Mouse (Mus musculus) thymus, adult 2 months (tissue): ENCODE measurements around the gene Ncr1. TPM values are rescaled to one million over a fixed set of nuclear protein-coding genes. Genes with fewer than 3 reads are reported as not detected.
"Not testable (repeated sequence)": the region's sequence is repeated elsewhere in the genome, so short reads cannot be mapped to it uniquely, and the experiment has no call there.

Experiments
- DNase-seq: peaks from one replicate; pipeline ENCODE4 v3.0.0; 2021
- H3K27ac ChIP-seq: fragments of 200-500 bp; 2 replicates; pipeline ENCODE4 v1.5.1; 2012; ENCODE audit warnings: low read length, control low read depth; ENCODE audit not compliant: control insufficient read depth, insufficient read depth
- H3K27me3 ChIP-seq: fragments of 200-500 bp; 2 replicates; pipeline ENCODE4 v1.6.1; 2012; ENCODE audit warnings: mild to moderate bottlenecking, low read length, moderate library complexity, mixed read lengths; ENCODE audit not compliant: control insufficient read depth, insufficient read depth
- H3K36me3 ChIP-seq: fragments of 200-500 bp; 2 replicates; pipeline ENCODE4 v1.6.1; 2012; ENCODE audit warnings: mild to moderate bottlenecking, low read length, moderate library complexity; ENCODE audit not compliant: control insufficient read depth, insufficient read depth
- H3K4me1 ChIP-seq: fragments of 200-500 bp; replicated peaks from 2 replicates; pipeline ENCODE4 v1.6.1; 2012; ENCODE audit warnings: low read length; ENCODE audit not compliant: control insufficient read depth, insufficient read depth
- H3K4me3 ChIP-seq: fragments of 200-500 bp; 2 replicates; pipeline ENCODE4 v1.5.1; 2012; ENCODE audit warnings: mild to moderate bottlenecking, low read length, control low read depth, moderate library complexity; ENCODE audit not compliant: control insufficient read depth, insufficient read depth
- CTCF ChIP-seq: fragments of 200-500 bp; IDR thresholded peaks from 2 replicates; pipeline ENCODE4 v1.5.1; 2012; ENCODE audit warnings: mild to moderate bottlenecking, control low read depth, low read length, moderate library complexity, borderline replicate concordance; ENCODE audit not compliant: control insufficient read depth, poor library complexity, insufficient read depth; ENCODE audit errors: extremely low read depth
- POLR2A ChIP-seq: fragments of 200-500 bp; IDR thresholded peaks from 2 replicates; pipeline ENCODE4 v1.6.1; 2012; ENCODE audit warnings: mild to moderate bottlenecking, low read length, control low read depth, moderate library complexity; ENCODE audit not compliant: control insufficient read depth, poor library complexity, insufficient read depth; ENCODE audit errors: extremely low read depth
- WGBS: fragments of 180-500 bp; shearing (Covaris S2); methylation state at CpG from one replicate; pipeline ENCODE4 v1.1.7; 2018; 5-methylcytosine and 5-hydroxymethylcytosine counted together
- polyA plus RNA-seq: library from polyadenylated mRNA; depleted of rRNA; stranded (reverse); fragments of >200 nt; gene quantifications from 2 replicates; pipeline ENCODE4 v1.2.3, GENCODE M21; 2012; rRNA removed

Ncr1 gene
- polyA plus RNA-seq = 0.22 and 0.57 TPM in 2 replicates

- Histone ChIP-seq H3K27ac (no peak within 1 kb of the TSS), H3K36me3 (no peaks in the 10 kb centered on the region), H3K4me1 (no peaks in the 10 kb centered on the region), H3K4me3 (no peak within 1 kb of the TSS), H3K27me3 (no peaks in the 10 kb centered on the region)
- DNase-seq = no peak
- TF ChIP-seq CTCF = no peak
- no peak for TF ChIP-seq POLR2A
Measured at GRCm38 (mm10) chr7:4337509-4337908, at the start of gene Ncr1. Ncr1 (plus strand) TSS chr7:4337724.

GRCm38 (mm10) chr7:4292638-4293037 is 44.9 kb upstream of the Ncr1 start:
- WGBS = 82% methylated on average over 5 of the region's 5 CpGs
- no peaks in the 10 kb centered on the region for H3K27me3 ChIP-seq
- H3K27ac ChIP-seq = no peak overlapping the region
- H3K4me3 ChIP-seq = no peak overlapping the region
- no peaks in the 10 kb centered on the region for H3K4me1 ChIP-seq
- no peaks in the 10 kb centered on the region for H3K36me3 ChIP-seq
- TF ChIP-seq CTCF (no peak), POLR2A (no peak)
- no peak for DNase-seq

GRCm38 (mm10) chr7:4297189-4297588 is 40.3 kb upstream of the Ncr1 start:
- Histone ChIP-seq H3K4me3 (no peak overlapping the region), H3K36me3 (no peaks in the 10 kb centered on the region), H3K4me1 (no peaks in the 10 kb centered on the region), H3K27me3 (no peaks in the 10 kb centered on the region), H3K27ac (no peak overlapping the region)
- WGBS = 26% methylated on average over 1 of the region's 1 CpGs
- DNase-seq = peak; percentile 13
- TF ChIP-seq POLR2A (no peak), CTCF (no peak)

- TF ChIP-seq CTCF (no peak), POLR2A (no peak)
- H3K4me1 ChIP-seq = no peaks in the 10 kb centered on the region
- H3K36me3 ChIP-seq = no peaks in the 10 kb centered on the region
- H3K4me3 ChIP-seq = no peak overlapping the region
- H3K27me3 ChIP-seq = no peaks in the 10 kb centered on the region
- DNase-seq = no peak
- no peak overlapping the region for H3K27ac ChIP-seq
Measured at GRCm38 (mm10) chr7:4300166-4300565, 37.4 kb upstream of the Ncr1 start.

- no peak overlapping the region for H3K27ac ChIP-seq
- TF ChIP-seq POLR2A (no peak), CTCF (no peak)
- no peaks in the 10 kb centered on the region for H3K36me3 ChIP-seq
- DNase-seq = no peak
- H3K4me3 ChIP-seq = no peak overlapping the region
- H3K27me3 ChIP-seq = no peaks in the 10 kb centered on the region
- H3K4me1 ChIP-seq = no peaks in the 10 kb centered on the region
- WGBS = 98% methylated on average over 1 of the region's 1 CpGs
Measured at GRCm38 (mm10) chr7:4303457-4303856, 34.1 kb upstream of the Ncr1 start.

GRCm38 (mm10) chr7:4313109-4313508 is 24.4 kb upstream of the Ncr1 start:
- not testable (repeated sequence) for H3K27ac ChIP-seq, H3K4me1 ChIP-seq, H3K36me3 ChIP-seq, H3K27me3 ChIP-seq, DNase-seq, H3K4me3 ChIP-seq
- WGBS = 94% methylated on average over 2 of the region's 2 CpGs

GRCm38 (mm10) chr7:4313531-4313930 is 24.0 kb upstream of the Ncr1 start:
- 93% methylated on average over 3 of the region's 3 CpGs for WGBS
- not testable (repeated sequence) for H3K27me3 ChIP-seq, H3K27ac ChIP-seq, H3K36me3 ChIP-seq, DNase-seq, H3K4me3 ChIP-seq, H3K4me1 ChIP-seq

GRCm38 (mm10) chr7:4323301-4323700 is 14.2 kb upstream of the Ncr1 start:
- DNase-seq = no peak
- Histone ChIP-seq H3K36me3 (no peaks in the 10 kb centered on the region), H3K4me1 (no peaks in the 10 kb centered on the region), H3K4me3 (no peak overlapping the region), H3K27me3 (no peaks in the 10 kb centered on the region), H3K27ac (no peak overlapping the region)
- 16% methylated on average over 2 of the region's 2 CpGs for WGBS
- TF ChIP-seq CTCF = no peak
- no peak for TF ChIP-seq POLR2A
